Mouse (Mus musculus): Measurements from ENCODE around the gene D330045A20Rik.
"Not testable (repeated sequence)": the region's sequence is repeated elsewhere in the genome, so short reads cannot be mapped to it uniquely, and the experiment has no call there.

D330045A20Rik gene

GRCm38 (mm10) chrX:139480022-139480894 lies at the start of gene D330045A20Rik:
TSS of gene D330045A20Rik (plus strand) at chrX:139480367.
- peak; percentile 25 to 49 for DNase-seq

- no peak for DNase-seq
Observed at GRCm38 (mm10) chrX:139432550-139432949, 47.6 kb upstream of the D330045A20Rik start.

GRCm38 (mm10) chrX:139435202-139435601 lies 45.0 kb upstream of the D330045A20Rik start:
- no peak for DNase-seq

GRCm38 (mm10) chrX:139441057-139441456 lies 39.1 kb upstream of the D330045A20Rik start:
- not testable (repeated sequence) for DNase-seq

- no peak for DNase-seq
Observed at GRCm38 (mm10) chrX:139456812-139457211, 23.4 kb upstream of the D330045A20Rik start.

- DNase-seq, result no peak
Observed at GRCm38 (mm10) chrX:139482083-139482482, 1.9 kb downstream of the D330045A20Rik start.

GRCm38 (mm10) chrX:139484974-139485373 lies 4.8 kb downstream of the D330045A20Rik start:
- no peak for DNase-seq

GRCm38 (mm10) chrX:139516156-139516555 lies 36.0 kb downstream of the D330045A20Rik start:
- no peak for DNase-seq

- DNase-seq, result no peak
Observed at GRCm38 (mm10) chrX:139519251-139519650, 39.1 kb downstream of the D330045A20Rik start.

- peak; percentile 1 for DNase-seq
Observed at GRCm38 (mm10) chrX:139524303-139525091, 44.3 kb downstream of the D330045A20Rik start.

GRCm38 (mm10) chrX:139525724-139526123 lies 45.6 kb downstream of the D330045A20Rik start:
- no peak for DNase-seq

GRCm38 (mm10) chrX:139526984-139527383 lies 46.8 kb downstream of the D330045A20Rik start:
- no peak for DNase-seq

GRCm38 (mm10) chrX:139529678-139530077 lies 49.5 kb downstream of the D330045A20Rik start:
- DNase-seq, result no peak

GRCm38 (mm10) chrX:139532293-139532692 lies 52.1 kb downstream of the D330045A20Rik start:
- DNase-seq, result no peak

- DNase-seq, result no peak
Observed at GRCm38 (mm10) chrX:139537641-139538397, 57.7 kb downstream of the D330045A20Rik start.

- DNase-seq, result no peak
Observed at GRCm38 (mm10) chrX:139543726-139544125, 63.6 kb downstream of the D330045A20Rik start.

GRCm38 (mm10) chrX:139550456-139550855 lies 70.3 kb downstream of the D330045A20Rik start:
- no peak for DNase-seq

- DNase-seq, result no peak
Observed at GRCm38 (mm10) chrX:139552090-139552489, 71.9 kb downstream of the D330045A20Rik start.

GRCm38 (mm10) chrX:139562255-139562924 lies 82.2 kb downstream of the D330045A20Rik start:
- DNase-seq, result no peak

- peak; percentile 3 to 12 for DNase-seq
Observed at GRCm38 (mm10) chrX:139562925-139563461, 82.8 kb downstream of the D330045A20Rik start, which contains the start of gene Rnf128. TSS of gene Rnf128 (plus strand) at chrX:139563316.

GRCm38 (mm10) chrX:139570054-139570453 lies 89.9 kb downstream of the D330045A20Rik start:
- no peak for DNase-seq
